Mouse (Mus musculus): ENCODE data around the gene BC030867. TPM values are rescaled to one million over a fixed set of nuclear protein-coding genes. Genes with fewer than 3 reads are reported as not detected.
A peak's percentile ranks its signal among the peaks of the same experiment; 100 is the strongest.

Gene BC030867
- polyA plus RNA-seq, 1 experiment from 2014 or later, result 4.6 TPM

DNA sequence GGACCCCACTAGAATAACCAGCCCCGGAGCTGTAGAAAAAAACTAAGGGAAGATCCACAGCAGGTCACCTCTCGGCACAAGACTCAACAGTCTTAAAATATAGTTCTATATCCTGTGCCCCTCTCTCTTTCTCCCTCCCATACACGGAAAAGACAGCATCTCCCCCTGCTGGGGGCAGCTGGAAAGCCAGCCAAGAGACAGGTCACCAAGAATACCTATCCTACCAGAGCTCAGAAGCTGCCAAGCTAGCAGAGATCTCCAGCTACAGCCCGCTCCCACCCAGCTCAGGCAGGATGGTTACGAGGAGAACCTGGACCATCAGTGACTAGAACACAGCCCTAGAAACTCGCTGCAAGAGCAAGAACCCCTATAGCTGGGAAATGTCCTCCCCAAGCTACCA lies 25.5 kb upstream of the BC030867 start:
- Histone ChIP-seq H3K4me1 (replicated peaks) (peaks cover 76% of the 10 kb centered on the region), H3K27me3 (no peaks in the 10 kb centered on the region), H3K36me3 (peaks cover 52% of the 10 kb centered on the region), H3K9me3 (no peaks in the 10 kb centered on the region), H3K4me2 (replicated peaks) (no peak overlapping the region), H3K9ac (replicated peaks) (0 out of 2 replicates have a peak overlapping the region, but pooled peaks have one; percentile 52), H3K27ac (no peak overlapping the region), H3K4me3 (replicated peaks) (no peak overlapping the region)
- no peak for ATAC-seq
- WGBS, result 46% methylated on average over 6 of the region's 6 CpGs

DNA sequence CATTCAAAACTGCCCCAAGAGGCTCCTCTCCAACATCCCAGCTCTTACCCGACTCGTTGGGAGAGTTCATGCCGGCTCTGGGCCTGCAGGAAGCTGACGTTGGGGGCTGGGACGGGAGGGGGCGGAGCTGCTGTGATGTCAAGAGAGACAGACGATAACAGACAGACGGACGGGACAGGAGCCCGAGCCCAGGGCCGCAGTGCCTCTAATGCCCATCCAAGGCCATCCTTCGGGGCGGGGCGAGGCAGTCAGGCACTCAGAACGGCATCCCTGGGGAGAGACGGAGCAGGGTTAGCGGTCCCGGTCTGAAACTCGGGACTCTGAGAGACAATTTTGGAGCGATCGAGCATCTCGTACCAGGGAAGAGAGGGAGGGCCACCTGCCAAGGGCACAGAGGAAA lies 24.0 kb upstream of the BC030867 start:
- H3K27me3 ChIP-seq, result no peaks in the 10 kb centered on the region
- peaks cover 73% of the 10 kb centered on the region for H3K4me1 ChIP-seq (replicated peaks)
- H3K27ac ChIP-seq, result no peak overlapping the region
- ATAC-seq, result no peak
- WGBS, result 6% methylated on average over 22 of the region's 22 CpGs
- H3K9me3 ChIP-seq, result no peaks in the 10 kb centered on the region
- H3K9ac ChIP-seq (replicated peaks), result peak overlapping the region; percentile 52
- H3K4me2 ChIP-seq (replicated peaks), result peak overlapping the region; percentile 75
- peak overlapping the region; percentile 11; the same call in 1 of the 2 replicates for H3K4me3 ChIP-seq (replicated peaks)
- peaks cover 45% of the 10 kb centered on the region for H3K36me3 ChIP-seq

GRCm38 (mm10) chr11:102225221-102225620 lies 23.5 kb upstream of the BC030867 start:
- ATAC-seq, result no peak
- H3K4me3 ChIP-seq (replicated peaks), result no peak overlapping the region
- H3K9ac ChIP-seq (replicated peaks), result peak overlapping the region; percentile 52
- H3K36me3 ChIP-seq, result peaks cover 40% of the 10 kb centered on the region
- WGBS, result 63% methylated on average over 5 of the region's 5 CpGs
- H3K27me3 ChIP-seq, result no peaks in the 10 kb centered on the region
- H3K4me1 ChIP-seq (replicated peaks), result peaks cover 68% of the 10 kb centered on the region
- peak overlapping the region; percentile 75 for H3K4me2 ChIP-seq (replicated peaks)
- no peak overlapping the region for H3K27ac ChIP-seq
- H3K9me3 ChIP-seq, result no peaks in the 10 kb centered on the region

DNA sequence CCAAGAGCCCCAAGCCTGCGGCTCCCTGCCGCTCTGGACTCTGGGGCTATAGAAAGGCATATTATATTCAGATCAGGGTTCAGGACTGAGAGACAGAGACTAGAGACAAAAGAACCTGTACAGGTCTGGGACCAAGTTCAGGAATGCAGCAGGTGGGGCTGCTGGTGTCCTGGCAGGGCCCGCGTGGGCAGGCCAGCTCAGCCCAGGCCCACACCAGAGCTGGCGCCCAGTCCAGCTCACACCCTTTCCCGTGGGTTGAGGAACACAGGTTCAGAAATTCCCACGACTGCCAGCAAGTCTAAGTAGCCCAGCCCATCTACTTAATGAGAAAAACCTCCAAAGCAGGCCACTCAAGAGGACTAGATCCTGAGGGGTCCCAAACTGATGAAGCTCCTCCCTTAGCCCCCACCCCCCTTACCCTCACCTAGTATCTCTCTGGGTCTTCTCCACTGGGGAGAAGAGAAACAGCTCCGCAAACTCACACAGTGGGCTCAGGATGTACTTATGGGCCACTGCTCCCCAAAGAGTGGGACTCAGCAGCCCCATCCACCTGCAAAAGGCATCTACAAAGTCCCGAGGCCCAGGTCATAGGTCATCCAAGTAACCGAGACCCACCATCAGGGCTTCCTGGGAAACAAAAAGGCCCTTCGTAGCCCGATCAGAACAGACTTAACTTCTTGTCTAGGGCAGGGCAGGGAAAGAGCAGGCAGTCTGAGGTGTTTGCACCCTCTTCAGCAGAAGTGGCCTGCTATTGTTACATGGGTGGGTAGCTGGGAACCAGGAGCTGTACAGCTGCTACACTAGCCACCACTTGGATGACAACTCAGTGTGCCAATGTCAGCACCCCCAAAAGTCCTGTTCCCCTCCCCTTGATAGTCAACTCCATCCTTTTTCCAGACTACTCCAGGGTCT lies 22.4 kb upstream of the BC030867 start:
- Histone ChIP-seq H3K9me3 (no peaks in the 10 kb centered on the region), H3K27ac (peak overlapping the region; percentile 97), H3K4me1 (replicated peaks) (peaks cover 71% of the 10 kb centered on the region), H3K36me3 (peaks cover 30% of the 10 kb centered on the region), H3K9ac (replicated peaks) (peak overlapping the region; percentile 94), H3K27me3 (no peaks in the 10 kb centered on the region), H3K4me2 (replicated peaks) (peak overlapping the region; percentile 75), H3K4me3 (replicated peaks) (peak overlapping the region; percentile 87)
- 54% methylated on average over 12 of the region's 12 CpGs for WGBS
- no peak for ATAC-seq

GRCm38 (mm10) chr11:102227270-102228190 lies 21.2 kb upstream of the BC030867 start:
- peak overlapping the region; percentile 97 for H3K27ac ChIP-seq
- no peaks in the 10 kb centered on the region for H3K9me3 ChIP-seq
- peak; percentile 70 for ATAC-seq
- peak overlapping the region; percentile 87 for H3K4me3 ChIP-seq (replicated peaks)
- peaks cover 71% of the 10 kb centered on the region for H3K4me1 ChIP-seq (replicated peaks)
- peak overlapping the region; percentile 75 for H3K4me2 ChIP-seq (replicated peaks)
- peaks cover 18% of the 10 kb centered on the region for H3K36me3 ChIP-seq
- WGBS, result 6% methylated on average over 12 of the region's 12 CpGs
- no peaks in the 10 kb centered on the region for H3K27me3 ChIP-seq
- H3K9ac ChIP-seq (replicated peaks), result peak overlapping the region; percentile 94

DNA sequence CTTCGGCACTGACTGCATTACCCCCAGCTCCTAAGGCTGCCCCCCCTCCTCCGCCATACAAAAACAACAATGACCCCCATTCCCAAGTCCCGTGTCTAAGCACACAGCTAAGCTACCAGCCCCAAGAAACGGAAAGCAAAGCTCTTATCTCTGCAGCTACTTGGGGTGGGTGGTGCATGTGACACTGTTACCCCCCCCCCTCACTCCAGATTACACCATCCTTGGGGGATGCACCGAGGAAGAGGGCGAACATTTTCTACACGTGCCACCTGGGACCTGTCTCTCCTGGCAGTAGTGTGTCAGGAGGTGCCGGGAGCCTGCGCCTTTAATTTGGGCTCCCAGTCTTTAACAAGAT lies 20.5 kb upstream of the BC030867 start:
- no peaks in the 10 kb centered on the region for H3K9me3 ChIP-seq

GRCm38 (mm10) chr11:102228646-102229268 lies 19.9 kb upstream of the BC030867 start:
- peaks cover 61% of the 10 kb centered on the region for H3K4me1 ChIP-seq (replicated peaks)

More for the DNA sequence above, 20.5 kb upstream of the BC030867 start:
- Histone ChIP-seq H3K27me3 (no peaks in the 10 kb centered on the region), H3K4me1 (replicated peaks) (peaks cover 67% of the 10 kb centered on the region), H3K9ac (replicated peaks) (peak overlapping the region; percentile 94), H3K27ac (peak overlapping the region; percentile 97), H3K4me3 (replicated peaks) (peak overlapping the region; percentile 87), H3K36me3 (peaks cover 12% of the 10 kb centered on the region; the same call in 1 of the 2 replicates), H3K4me2 (replicated peaks) (peak overlapping the region; percentile 75)
- no peak for ATAC-seq
- WGBS, result 5% methylated on average over 9 of the region's 9 CpGs

GRCm38 (mm10) chr11:102229331-102229953 lies 19.2 kb upstream of the BC030867 start:
- H3K36me3 ChIP-seq, result no peaks in the 10 kb centered on the region
- H3K27me3 ChIP-seq, result no peaks in the 10 kb centered on the region

More at GRCm38 (mm10) chr11:102228646-102229268, 19.9 kb upstream of the BC030867 start:
- H3K4me3 ChIP-seq (replicated peaks), result peak overlapping the region; percentile 87
- H3K27ac ChIP-seq, result peak overlapping the region; percentile 97
- WGBS, result 8% methylated on average over 7 of the region's 7 CpGs
- no peaks in the 10 kb centered on the region for H3K27me3 ChIP-seq
- H3K9ac ChIP-seq (replicated peaks), result peak overlapping the region; percentile 94
- H3K36me3 ChIP-seq, result peaks cover 6% of the 10 kb centered on the region; the same call in 1 of the 2 replicates
- no peaks in the 10 kb centered on the region for H3K9me3 ChIP-seq
- ATAC-seq, result no peak
- H3K4me2 ChIP-seq (replicated peaks), result peak overlapping the region; percentile 75

GRCm38 (mm10) chr11:102230006-102230741 lies 18.5 kb upstream of the BC030867 start, which contains the start of gene Hdac5:
Gene Hdac5, minus strand, starts transcription at chr11:102230166.
- WGBS, result under 1% methylated on average over 46 of the region's 49 CpGs
- Histone ChIP-seq H3K9ac (replicated peaks) (peak within 1 kb of the TSS; percentile 94), H3K36me3 (no peaks in the 10 kb centered on the region), H3K27me3 (no peaks in the 10 kb centered on the region), H3K4me1 (replicated peaks) (peaks cover 47% of the 10 kb centered on the region), H3K4me2 (replicated peaks) (peak within 1 kb of the TSS; percentile 75), H3K9me3 (no peaks in the 10 kb centered on the region), H3K27ac (peak within 1 kb of the TSS; percentile 97), H3K4me3 (replicated peaks) (peak within 1 kb of the TSS; percentile 87)
- ATAC-seq, result peak; percentile 84

More at GRCm38 (mm10) chr11:102229331-102229953, 19.2 kb upstream of the BC030867 start:
- H3K4me1 ChIP-seq (replicated peaks), result peaks cover 54% of the 10 kb centered on the region
- ATAC-seq, result peak; percentile 37
- WGBS, result under 1% methylated on average over 43 of the region's 47 CpGs
- H3K27ac ChIP-seq, result peak overlapping the region; percentile 97
- peak overlapping the region; percentile 94 for H3K9ac ChIP-seq (replicated peaks)
- peak overlapping the region; percentile 75 for H3K4me2 ChIP-seq (replicated peaks)
- no peaks in the 10 kb centered on the region for H3K9me3 ChIP-seq
- peak overlapping the region; percentile 87 for H3K4me3 ChIP-seq (replicated peaks)

DNA sequence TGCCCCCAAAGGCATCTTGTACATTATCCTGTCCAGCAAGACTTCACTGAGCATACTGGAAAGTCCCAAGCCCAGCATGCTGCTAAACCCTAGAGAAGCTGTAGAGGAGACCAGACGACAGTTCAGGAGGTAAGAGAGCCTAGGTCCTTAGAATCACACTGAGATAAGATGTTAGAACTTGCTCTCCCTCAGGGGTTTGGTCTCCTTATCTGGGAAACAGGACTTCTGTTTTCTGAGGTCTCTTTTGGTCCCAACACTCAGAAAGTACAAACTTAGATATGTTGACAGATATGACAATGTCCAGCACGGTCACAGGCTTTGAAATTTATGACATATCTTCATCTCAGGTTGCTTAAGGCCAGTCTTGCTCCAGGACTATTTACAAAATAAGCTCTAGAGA lies 12.7 kb upstream of the BC030867 start:
- no peak for ATAC-seq
- H3K36me3 ChIP-seq, result no peaks in the 10 kb centered on the region
- WGBS, result 72% methylated on average over 2 of the region's 2 CpGs
- no peak overlapping the region for H3K4me3 ChIP-seq (replicated peaks)
- H3K27ac ChIP-seq, result no peak overlapping the region
- H3K27me3 ChIP-seq, result no peaks in the 10 kb centered on the region
- H3K9me3 ChIP-seq, result no peaks in the 10 kb centered on the region
- no peak overlapping the region for H3K4me2 ChIP-seq (replicated peaks)
- H3K9ac ChIP-seq (replicated peaks), result no peak overlapping the region
- H3K4me1 ChIP-seq (replicated peaks), result peaks cover 5% of the 10 kb centered on the region; the same call in 1 of the 2 replicates
